Mouse (Mus musculus) fibroblast of lung, adult 2 months (primary cell): ENCODE measurements at regions not wholly inside any gene's neighbourhood (a gene's known extent, or its start where the extent isn't known, plus 50 kb on each side); places are given as distances from the start of the nearest gene placed in this dataset.
"Not testable (repeated sequence)": the region's sequence is repeated elsewhere in the genome, so short reads cannot be mapped to it uniquely, and the experiment has no call there.

Experiments
- DNase-seq: peaks from one replicate; pipeline ENCODE4 v3.0.0-alpha.2; 2011; ENCODE audit warnings: low read depth

DNA sequence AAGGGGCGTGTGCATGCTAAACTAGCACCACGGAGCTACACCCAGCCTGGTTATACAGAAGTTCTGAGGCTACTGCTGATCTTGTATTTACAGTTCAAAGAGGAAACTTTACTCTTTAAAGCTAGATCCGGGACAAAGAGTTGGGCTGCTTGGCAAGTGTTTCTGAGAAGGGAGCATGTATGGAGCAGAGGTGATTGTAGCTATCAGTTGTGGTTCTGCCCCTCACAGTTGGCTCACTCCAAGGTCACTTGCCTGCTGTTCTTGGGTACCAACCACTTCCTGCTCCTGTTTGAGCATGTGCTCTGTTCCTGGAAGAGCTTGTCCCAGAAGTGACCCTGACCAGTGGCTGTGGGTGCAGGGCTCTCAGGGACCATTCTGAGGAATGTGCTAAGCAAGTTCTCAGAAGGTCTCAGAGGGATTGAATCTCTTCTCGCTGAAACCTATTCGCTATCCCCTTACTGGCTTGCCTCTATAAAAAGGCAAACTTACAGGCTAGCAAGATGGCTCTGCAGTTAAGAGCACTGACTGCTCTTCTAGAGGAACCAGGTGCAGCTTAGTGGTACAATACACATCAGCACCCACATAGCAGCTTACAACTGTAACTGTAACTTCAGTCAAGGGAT is 94.9 kb upstream of the Max start:
- no peak for DNase-seq

DNA sequence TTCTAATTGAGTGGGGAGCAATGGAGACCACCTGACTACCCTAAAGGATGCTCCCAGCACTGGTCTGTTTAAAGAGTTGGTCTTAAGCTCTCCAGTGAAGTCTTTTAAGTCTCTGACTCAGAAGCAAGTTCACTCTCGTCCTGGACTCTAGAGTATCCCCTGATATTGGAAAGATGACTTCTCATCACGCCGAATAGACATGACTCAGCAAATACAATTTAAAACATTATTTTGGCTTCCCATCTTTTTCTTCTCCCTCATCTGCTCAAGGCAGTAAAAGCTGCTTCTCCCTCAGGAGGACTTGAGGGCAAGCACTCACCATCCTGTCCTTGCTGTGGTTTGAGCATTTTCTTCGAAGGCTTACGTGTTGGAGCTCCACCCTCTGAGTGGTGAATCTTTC is 92.7 kb upstream of the Max start:
- DNase-seq = no peak

DNA sequence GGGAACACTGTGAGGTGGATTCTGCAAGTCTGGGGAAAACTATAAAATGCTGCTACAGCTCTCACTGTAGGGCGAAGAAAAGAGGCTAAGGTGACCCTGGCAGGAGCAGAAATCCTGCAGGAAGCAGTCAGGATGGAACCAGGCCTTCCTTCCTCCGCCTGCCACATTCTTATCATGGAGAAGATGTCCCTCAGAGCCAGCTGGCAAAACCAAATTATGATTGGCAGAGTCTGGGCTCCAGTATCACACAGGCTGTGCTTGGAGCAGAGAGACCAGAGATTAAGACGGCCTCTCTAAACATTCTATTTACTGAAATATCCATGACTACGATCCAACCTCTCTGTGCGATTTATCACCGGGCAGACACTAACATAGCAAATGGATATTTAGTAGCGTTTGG is 92.2 kb upstream of the Max start:
- DNase-seq = no peak

DNA sequence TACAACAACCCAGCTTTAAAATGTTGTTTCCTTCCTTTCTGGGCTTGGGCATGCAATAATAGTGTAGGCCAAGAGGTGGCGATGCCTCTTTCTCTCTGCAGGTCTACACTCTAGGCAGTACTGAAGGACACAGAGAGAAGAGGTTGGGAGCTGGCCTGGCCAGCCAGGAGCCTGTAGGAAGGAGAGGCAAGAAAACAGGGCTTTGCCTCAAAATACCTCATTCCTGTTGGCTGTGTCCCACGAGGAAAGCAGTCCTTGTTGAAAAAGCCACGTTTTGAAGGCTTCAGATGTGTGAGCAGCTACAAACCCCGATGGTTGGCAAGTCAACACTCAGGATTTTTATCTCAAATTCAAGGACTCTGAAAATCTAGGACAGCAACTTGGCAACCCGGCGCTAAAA is 90.9 kb upstream of the Max start:
- peak; percentile 86 for DNase-seq

DNA sequence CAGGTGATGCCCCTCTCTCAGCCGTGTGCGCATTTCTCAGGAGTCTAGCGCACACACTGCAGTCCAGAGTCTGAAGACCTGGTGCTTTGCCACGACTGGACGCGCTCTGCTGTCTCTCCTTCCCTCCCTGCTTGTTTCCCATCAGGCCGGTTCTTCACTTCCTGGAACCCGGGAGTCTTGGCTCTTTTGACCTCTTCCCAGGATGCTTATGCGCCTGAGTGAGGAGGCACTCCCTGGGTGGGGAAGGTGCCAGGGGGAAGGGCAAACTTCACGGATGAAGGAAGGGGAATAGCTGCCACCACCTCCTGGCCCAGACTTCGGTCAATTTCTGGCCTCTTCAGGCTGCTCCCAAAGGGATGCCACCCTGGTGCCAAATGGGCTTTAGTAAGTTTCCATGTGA is 86.4 kb upstream of the Max start:
- DNase-seq = no peak

DNA sequence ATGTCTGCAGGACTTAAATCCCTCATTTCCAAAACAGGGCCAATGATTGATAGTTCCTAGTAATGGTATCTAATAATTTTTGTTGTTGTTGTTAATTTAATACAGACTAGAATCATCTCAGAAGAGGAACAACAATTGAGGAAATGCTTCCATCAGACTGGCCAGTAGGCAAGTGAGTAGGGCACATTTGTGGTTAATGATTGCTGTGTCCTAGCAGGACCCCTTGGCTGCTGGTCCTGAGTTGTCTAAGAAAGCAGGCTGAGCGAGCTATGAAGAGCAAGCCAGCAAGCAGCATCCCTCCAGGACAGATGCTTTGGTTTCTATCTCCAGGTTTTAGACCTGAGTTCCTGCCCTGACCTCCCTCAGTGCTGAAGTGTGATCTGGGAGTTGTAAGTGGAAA is 85.3 kb upstream of the Max start:
- no peak for DNase-seq

DNA sequence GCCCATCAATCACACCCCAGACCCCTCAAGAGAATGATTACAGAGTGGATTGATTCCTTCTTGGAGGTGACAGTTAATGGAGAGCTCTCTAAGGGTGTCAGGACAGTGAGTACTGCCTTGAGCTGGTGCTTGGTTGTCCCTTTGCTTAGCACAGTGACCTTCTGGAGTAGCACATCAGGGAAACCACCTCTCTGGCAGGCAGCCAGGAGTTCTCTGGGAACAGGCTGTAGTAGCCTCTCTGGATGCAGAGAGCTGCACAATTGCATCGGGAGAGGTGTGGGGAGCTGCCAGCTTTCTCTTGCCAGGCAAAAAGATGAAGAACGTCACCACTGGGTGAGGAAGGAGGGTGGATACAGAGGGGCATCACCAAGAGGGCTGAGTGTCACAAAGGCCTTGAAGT is 84.0 kb upstream of the Max start:
- no peak for DNase-seq

DNA sequence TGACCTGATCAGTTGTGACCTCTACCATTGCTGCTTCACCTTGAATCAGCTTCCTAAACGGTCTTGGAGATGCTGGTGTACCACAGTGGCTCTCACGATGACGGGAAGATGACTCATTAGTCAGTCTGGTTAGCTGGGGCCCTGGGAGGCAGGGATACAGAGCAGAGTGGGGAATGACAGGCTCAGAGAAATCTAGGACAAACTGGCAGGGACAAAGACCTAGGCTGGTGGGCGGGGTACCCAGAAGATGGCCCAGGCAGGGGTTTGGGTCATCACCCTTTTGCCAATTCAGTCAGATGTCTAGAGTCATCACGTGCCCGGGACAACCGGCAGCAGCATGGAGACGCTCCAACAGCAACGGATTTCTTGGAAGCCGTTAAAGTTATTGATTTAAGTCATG is 83.4 kb upstream of the Max start:
- no peak for DNase-seq

DNA sequence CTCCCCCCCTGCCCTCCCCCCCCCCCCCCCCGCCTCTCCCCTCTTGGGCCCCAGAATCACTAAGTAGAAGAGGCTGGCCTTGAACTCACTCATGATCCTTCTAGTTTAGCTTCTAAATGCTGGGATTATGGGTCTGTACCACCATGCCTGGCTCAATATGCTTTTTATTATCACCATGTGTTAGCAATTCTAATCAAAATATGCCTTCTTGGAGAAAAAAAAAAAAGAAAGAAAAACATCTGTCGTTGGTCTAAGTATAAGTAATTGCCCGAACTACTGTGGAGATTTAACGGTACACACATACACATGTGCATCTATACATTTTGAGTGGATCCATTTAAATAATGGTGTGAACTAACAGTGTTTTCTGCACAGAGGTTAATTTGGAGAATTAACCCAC is 80.4 kb upstream of the Max start:
- no peak for DNase-seq

DNA sequence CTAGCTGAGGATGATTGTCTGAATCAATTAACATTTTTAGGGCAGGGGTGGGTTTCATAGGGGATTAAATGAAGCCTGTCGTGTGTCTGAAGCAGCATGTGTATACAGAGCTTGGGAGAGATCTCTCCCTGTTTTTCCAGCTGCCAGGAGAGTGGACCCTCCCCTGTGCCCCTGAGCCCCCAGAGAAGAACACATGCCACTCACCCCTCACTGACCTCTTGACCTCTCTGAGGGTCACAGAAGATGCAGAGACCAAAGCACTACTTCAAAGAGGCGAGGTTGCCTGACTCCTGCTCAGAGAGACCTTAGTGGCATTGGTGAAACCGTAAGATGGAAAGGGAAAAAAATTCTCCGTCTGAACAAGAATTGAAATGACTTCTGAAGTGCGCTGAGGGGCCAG is 79.1 kb upstream of the Max start:
- no peak for DNase-seq

DNA sequence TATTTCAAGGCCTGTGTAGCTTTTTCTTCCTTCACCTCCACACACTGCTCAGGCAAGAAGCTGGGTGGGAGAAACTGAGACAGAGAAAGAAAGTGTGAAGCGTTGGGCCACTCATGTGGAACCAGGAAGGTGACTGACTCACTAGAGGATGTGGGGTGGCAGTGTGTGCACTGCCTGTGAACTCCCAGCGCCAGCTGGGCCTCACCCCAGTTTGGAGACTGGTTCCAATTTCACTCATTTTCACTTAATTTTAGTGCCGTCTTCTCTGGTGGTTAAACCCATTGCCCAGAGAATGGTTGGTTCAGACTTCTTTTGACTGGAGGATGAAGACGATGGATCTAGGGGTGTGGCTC is 77.9 kb upstream of the Max start:
- no peak for DNase-seq

DNA sequence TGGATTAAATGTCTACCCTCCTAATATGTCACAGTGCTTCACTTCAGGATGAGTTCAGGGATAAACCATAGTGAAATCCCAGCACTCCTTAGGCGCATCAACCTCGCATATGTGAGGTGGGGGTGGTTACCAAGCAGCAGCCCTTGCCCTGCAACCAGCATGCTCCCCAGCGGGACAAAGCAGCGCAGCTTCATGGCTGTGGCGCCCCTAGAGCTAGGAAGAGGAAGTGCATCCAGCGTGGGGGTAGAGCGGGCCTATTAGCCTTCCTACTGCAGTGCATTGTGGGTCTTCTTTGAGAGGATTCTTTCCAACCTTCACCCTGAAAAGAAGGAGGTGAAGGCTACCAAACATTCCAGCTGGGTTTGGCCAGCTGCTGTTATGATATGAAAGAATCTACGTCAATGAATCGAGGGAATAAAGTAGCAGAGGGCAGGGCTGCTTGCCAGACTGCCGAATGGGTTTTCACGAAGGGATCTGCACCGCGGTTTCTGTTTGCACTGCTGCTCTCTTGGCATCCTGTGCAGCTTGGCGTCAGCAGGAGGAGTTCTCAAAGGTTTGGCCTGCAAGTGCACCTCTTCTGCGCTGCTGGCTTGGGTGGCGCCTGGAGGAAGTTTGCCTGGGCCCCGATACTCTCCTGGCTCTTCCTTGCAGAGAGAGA is 77.4 kb upstream of the Max start:
- peak; percentile 64 for DNase-seq

DNA sequence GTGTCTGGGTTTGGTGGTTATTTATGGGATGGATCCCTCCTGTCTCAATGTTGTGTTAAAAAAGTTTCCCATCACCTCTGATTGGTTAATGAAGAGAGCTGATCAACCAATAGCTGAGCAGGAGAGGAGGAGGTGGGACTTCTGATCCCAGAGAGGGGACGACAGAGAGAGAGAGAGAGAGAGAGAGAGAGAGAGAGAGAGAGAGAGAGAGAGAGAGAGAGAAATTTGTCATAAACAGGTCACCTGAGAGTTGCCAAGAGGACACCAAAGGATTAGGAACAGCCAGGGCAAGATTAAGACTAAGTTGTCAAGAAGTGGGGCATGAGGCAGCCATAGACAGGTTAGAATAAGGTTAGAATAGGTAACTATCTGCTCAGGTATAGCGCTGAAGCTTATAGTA is 73.7 kb upstream of the Max start:
- no peak for DNase-seq

DNA sequence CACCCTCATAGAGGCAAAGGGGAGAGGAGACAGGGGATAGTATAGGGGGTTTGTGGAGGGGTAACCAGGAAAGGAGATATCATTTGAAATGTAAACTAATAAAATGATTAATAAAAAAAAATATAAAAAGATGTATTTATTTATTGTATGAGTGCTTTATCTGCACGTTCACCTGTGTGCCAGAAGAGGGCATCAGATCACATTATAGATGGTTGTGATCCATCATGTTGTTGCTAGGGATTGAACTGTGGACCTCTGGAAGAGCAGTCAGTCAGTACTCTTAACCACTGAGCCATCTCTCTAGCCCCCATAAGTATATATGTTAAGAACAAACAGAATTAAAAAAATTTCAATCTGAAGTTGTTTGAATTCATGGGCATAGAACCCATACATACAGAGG is 69.4 kb upstream of the Max start:
- DNase-seq = no peak

DNA sequence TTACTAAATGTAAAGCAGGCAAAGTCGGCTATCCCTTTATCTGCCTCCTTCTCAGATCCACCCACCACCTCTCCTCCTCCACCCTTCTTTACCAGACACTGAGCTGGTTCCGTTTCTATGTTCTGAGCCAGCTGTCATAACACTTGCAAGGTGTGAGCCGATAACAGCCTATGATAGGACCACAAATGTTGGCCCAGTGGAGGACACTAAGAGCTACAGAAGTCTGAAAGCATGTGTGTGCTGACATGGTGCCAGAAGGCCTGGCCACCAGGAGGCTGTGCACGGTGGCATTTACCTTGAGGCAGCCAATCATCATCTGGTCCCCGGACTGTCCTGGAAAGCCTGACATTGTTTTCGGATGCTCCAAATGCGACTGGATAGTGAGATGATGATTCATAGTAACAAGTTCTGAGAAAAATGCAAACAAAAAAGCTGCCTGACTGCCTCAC is 63.5 kb upstream of the Max start:
- DNase-seq = no peak

DNA sequence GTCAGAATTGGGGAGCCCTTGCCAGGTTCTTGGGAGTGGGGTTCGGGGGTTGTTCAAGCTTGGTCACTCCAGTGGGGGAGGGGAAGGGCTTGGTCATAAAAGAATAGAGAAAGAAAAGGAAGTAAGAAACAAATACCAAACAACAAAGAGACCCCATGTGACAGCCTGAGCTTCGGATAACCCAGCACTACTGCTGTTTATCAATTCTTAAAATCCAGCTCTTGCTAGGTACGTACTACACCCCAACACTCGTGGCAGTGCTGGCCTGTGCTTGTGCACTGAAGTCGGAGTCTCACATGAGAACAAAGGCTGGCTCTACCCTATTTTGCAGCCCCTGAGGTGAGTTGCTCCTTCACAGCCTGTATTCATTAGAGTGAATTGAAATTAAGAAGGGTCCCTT is 60.5 kb upstream of the Max start:
- no peak for DNase-seq

DNA sequence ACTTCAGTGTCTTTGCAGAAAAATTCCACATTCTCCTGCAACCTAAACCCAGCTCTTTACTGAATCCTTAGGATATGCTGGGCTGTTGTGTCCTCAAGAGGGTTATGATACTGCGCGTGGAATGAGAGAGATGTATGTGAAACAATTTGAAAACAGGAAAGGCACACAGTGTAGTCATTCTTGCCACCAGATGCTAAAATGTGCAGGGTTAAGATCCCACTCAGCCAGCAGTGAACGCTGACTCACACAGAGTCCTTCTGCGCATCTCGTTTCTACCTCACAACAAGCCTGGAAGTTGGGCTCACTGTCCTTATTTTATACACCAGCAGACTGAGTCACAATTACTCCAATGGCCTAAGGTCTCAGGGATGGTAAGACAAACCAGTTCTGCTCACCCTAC is 59.9 kb upstream of the Max start:
- DNase-seq = no peak

DNA sequence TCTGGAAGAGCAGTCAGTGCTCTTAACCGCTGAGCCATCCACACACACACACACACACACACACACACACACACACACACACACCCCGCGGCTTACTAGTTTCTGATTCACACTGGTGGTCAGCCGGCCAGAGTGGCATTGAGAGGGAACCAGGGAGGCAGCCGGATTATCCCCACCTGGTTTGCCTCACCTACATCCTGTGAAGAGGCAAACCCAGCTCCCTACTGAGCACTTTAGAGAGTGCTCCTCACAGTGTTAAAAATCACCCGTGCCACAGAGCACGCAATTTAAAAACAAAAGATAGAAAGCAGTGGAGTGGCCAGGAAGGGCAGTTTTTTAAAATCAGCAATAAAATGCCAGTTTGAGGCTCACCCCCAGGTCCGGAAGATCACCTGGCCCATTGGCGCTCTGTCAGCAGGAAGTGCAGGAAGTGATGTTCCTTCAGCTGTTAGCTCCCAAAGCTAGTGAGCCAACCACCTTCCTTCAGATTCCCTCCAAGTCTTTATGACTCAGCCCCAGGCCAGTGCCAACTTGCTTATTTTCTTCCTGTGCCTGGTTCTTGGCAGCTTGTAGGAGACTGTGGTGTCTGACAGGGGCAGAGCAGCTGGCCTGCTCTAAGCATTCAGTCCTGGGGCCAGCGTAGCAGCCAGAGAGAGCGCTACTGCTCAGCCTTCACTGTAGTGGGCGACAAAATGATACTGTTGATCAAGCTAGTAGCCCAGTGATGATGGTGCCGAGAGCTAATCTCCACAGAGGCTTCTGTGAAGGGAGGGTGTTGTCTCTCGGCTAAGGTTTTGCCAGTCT is 57.9 kb upstream of the Max start:
- DNase-seq = peak; percentile 94

DNA sequence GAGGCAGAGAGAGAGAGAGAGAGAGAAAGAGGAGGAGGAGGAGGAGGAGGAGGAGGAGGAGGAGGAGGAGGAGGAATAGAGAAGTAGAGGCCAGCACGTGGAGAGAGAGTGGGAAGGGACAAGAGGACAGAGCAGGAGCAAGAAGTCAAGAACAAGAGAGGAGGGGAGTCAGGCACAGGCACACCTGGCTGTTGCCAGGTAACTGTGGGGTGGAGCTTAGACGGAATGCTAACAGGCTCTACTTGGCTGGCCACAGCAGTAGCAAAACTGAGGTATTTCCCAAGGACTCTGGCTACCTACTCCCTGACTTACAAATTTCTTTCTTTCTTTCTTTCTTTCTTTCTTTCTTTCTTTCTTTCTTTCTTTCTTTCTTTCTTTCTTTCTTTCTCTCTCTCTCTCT is 57.1 kb upstream of the Max start:
- not testable (repeated sequence) for DNase-seq

DNA sequence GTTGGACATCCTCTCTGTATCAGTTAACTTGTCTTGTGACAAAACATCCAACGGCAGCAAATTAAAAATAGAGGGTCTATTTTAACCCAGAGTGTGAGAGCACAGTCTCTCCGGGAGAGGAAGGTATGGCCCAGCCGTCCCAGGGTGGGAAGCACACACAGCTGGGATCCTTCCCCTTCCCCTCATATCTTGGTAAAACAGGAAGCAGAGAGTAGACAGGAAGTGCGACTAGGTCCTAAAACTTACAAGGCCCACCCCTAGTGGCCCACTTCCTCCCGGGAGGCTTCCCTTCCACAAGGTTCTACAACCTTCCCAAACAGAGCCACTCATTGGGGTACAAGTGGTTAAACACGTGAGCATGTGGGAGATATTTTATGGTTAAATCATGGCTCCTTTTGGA is 56.4 kb upstream of the Max start:
- DNase-seq = no peak

DNA sequence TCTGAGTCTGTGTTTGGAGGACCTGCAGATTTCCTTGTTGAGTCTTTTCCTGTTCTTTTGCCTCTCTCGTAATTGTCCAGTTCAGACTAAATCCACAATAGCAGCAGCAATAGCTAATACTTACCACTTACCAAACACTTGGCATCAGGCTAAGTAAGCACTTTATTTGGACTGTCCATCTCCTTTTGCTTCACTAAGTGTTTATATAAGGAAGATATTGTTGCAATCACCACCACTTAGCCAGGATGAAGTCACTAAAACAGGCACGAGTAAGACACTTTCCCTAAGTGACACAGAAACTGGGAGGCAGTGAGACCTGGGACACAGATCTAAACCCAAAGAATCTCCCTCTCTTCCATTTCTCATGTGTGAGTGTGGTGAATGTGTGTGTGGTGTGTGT is 52.9 kb upstream of the Max start:
- no peak for DNase-seq
